1 mouse cellular context compared by ENCODE assay signal in genomic region chr7:127707045-127707956, GRCm38 (mm10).
TF ChIP-seq lines count a peak whose summit lies in the region.

No protein-coding gene starts in this region.

TF ChIP-seq in CH12.LX, 34 proteins besides CTCF, POLR2A, EP300 and RAD21 (continued from another document):
- TF ChIP-seq JUND (conservative IDR thresholded peaks at IDR 0.05; ENCODE audit: low read depth, low read length) (no peak), MAFK (IDR thresholded peaks at IDR 0.05; ENCODE audit: insufficient replicate concordance, low read length) (no peak), MYC (IDR thresholded peaks at IDR 0.05; ENCODE audit: low read depth, low read length) (no peak), PAX5 (IDR thresholded peaks at IDR 0.05; ENCODE audit: low read length) (no peak)
TF ChIP-seq in CH12.LX: peak in this region for 5.
